Mouse (Mus musculus) lung, adult 2 months (tissue): Measurements from ENCODE around the gene Fndc3a.

Source experiments
- CTCF ChIP-seq: fragments of 200-500 bp; IDR thresholded peaks from 2 replicates; pipeline ENCODE4 v1.5.1; 2011; ENCODE audit warnings: mild to moderate bottlenecking, low read length, control low read depth; ENCODE audit not compliant: insufficient read depth
- POLR2A ChIP-seq: fragments of 200-500 bp; IDR thresholded peaks from 2 replicates; pipeline ENCODE4 v1.6.1; 2011; ENCODE audit warnings: low read depth, mild to moderate bottlenecking, control low read depth, low read length, borderline replicate concordance; ENCODE audit errors: extremely low read depth

DNA sequence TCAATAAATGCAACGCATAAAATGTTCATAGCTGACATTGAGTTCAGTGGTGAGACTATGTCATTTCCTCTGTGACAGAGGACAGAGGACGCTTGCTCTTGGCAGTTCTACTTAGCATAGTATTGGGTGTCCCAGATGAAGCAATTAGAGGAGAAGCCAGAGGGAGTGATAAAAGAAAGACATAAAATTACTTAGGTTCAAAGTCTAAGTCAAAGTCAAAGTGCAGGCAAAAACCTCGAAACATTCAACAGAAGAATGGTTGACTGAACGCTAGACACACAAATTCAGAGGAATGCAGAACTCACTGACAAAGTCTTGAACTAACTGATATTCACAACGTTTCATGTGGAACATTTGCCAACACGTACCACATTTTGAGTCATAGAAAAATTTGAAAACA is 191.0 kb downstream of the Fndc3a start:
- TF ChIP-seq POLR2A = no peak
- TF ChIP-seq CTCF = no peak
